Mouse (Mus musculus) limb, embryonic 12.5 days (tissue): ENCODE results near the gene Ppp5c. TPM values are rescaled to one million over a fixed set of nuclear protein-coding genes. Genes with fewer than 3 reads are reported as not detected.

ENCODE experiments used
- ATAC-seq: fragments of 200-750 bp; cut with Nextera tagmentation; 2 replicates; pipeline ENCODE4 v1.8.0; 2017; ENCODE audit warnings: low read depth, moderate TSS enrichment; ENCODE audit not compliant: insufficient number of reproducible peaks, insufficient read depth, low FRiP score, low TSS enrichment
- H3K27ac ChIP-seq: fragments of 300-500 bp; sonication (generic); 2 replicates; pipeline ENCODE4 v1.5.1; 2016; ENCODE audit warnings: mild to moderate bottlenecking, moderate library complexity
- H3K27me3 ChIP-seq: fragments of 300-500 bp; sonication (generic); 2 replicates; pipeline ENCODE4 v1.6.1; 2016; ENCODE audit warnings: mild to moderate bottlenecking, moderate library complexity
- H3K36me3 ChIP-seq: fragments of 300-500 bp; sonication (generic); 2 replicates; pipeline ENCODE4 v1.6.1; 2016; ENCODE audit warnings: mild to moderate bottlenecking, moderate library complexity
- H3K4me1 ChIP-seq: fragments of 300-500 bp; sonication (generic); replicated peaks from 2 replicates; pipeline ENCODE4 v1.6.1; 2016
- H3K4me2 ChIP-seq: fragments of 300-500 bp; sonication (generic); 2 replicates; pipeline ENCODE4 v1.6.1; 2016; ENCODE audit warnings: mild to moderate bottlenecking, moderate library complexity
- H3K4me3 ChIP-seq: fragments of 300-500 bp; sonication (generic); replicated peaks from 2 replicates; pipeline ENCODE4 v1.5.1; 2016; ENCODE audit warnings: mild to moderate bottlenecking
- H3K9ac ChIP-seq: fragments of 300-500 bp; sonication (generic); replicated peaks from 2 replicates; pipeline ENCODE4 v1.6.1; 2016; ENCODE audit warnings: mild to moderate bottlenecking, moderate library complexity
- H3K9me3 ChIP-seq: fragments of 300-500 bp; sonication (generic); 2 replicates; pipeline ENCODE4 v1.6.1; 2016; ENCODE audit warnings: mild to moderate bottlenecking, moderate library complexity
- WGBS: fragments of 180-500 bp; shearing (Covaris S2); methylation state at CpG from one replicate; pipeline ENCODE4 v1.1.7; 2016; 5-methylcytosine and 5-hydroxymethylcytosine counted together
- polyA plus RNA-seq: library from polyadenylated mRNA; unstranded; fragments of >200 nt; fragmentation: Nextera tagmentation; extraction: Ambion mirVana; gene quantifications from 2 replicates; pipeline ENCODE4 v1.2.1, GENCODE M21; 2016

The Ppp5c gene
- polyA plus RNA-seq, 1 experiment from 2014 or later: 126 TPM

- Histone ChIP-seq H3K4me2 (no peak overlapping the region), H3K4me1 (no peaks in the 10 kb centered on the region), H3K27ac (no peak overlapping the region), H3K36me3 (peaks cover 100% of the 10 kb centered on the region), H3K9ac (no peak overlapping the region), H3K27me3 (no peaks in the 10 kb centered on the region), H3K9me3 (no peaks in the 10 kb centered on the region), H3K4me3 (no peak overlapping the region)
- no peak for ATAC-seq
- 93% methylated on average over 7 of the region's 7 CpGs for WGBS
Measured at GRCm38 (mm10) chr7:17011909-17012590, 15.7 kb downstream of the Ppp5c start.

- WGBS: 93% methylated on average over 5 of the region's 5 CpGs
- H3K36me3 ChIP-seq: peaks cover 100% of the 10 kb centered on the region
- no peak for ATAC-seq
Measured at GRCm38 (mm10) chr7:17010010-17010347, 17.7 kb downstream of the Ppp5c start.

GRCm38 (mm10) chr7:17009326-17010009 is 18.3 kb downstream of the Ppp5c start:
- no peak overlapping the region for H3K9ac ChIP-seq
- H3K27ac ChIP-seq: no peak overlapping the region
- no peak for ATAC-seq
- H3K27me3 ChIP-seq: no peaks in the 10 kb centered on the region
- H3K4me1 ChIP-seq: no peaks in the 10 kb centered on the region
- H3K4me2 ChIP-seq: no peak overlapping the region
- H3K9me3 ChIP-seq: no peaks in the 10 kb centered on the region
- no peak overlapping the region for H3K4me3 ChIP-seq
- 92% methylated on average over 16 of the region's 16 CpGs for WGBS
- peaks cover 100% of the 10 kb centered on the region for H3K36me3 ChIP-seq

More at GRCm38 (mm10) chr7:17010010-17010347, 17.7 kb downstream of the Ppp5c start:
- H3K27ac ChIP-seq: no peak overlapping the region
- no peak overlapping the region for H3K9ac ChIP-seq
- H3K4me2 ChIP-seq: no peak overlapping the region
- no peaks in the 10 kb centered on the region for H3K9me3 ChIP-seq
- H3K4me3 ChIP-seq: no peak overlapping the region
- H3K4me1 ChIP-seq: no peaks in the 10 kb centered on the region
- H3K27me3 ChIP-seq: no peaks in the 10 kb centered on the region

- Histone ChIP-seq H3K9ac (no peak overlapping the region), H3K27me3 (no peaks in the 10 kb centered on the region), H3K36me3 (peaks cover 97% of the 10 kb centered on the region), H3K4me3 (no peak overlapping the region), H3K27ac (no peak overlapping the region), H3K4me2 (no peak overlapping the region), H3K9me3 (no peaks in the 10 kb centered on the region), H3K4me1 (no peaks in the 10 kb centered on the region)
- ATAC-seq: no peak
- WGBS: 84% methylated on average over 4 of the region's 4 CpGs
Measured at GRCm38 (mm10) chr7:17007300-17007699, 20.4 kb downstream of the Ppp5c start.

GRCm38 (mm10) chr7:17004716-17005115 is 23.0 kb downstream of the Ppp5c start:
- H3K9ac ChIP-seq: no peak overlapping the region
- no peak overlapping the region for H3K4me2 ChIP-seq
- H3K4me3 ChIP-seq: no peak overlapping the region
- H3K4me1 ChIP-seq: no peaks in the 10 kb centered on the region
- 85% methylated on average over 7 of the region's 7 CpGs for WGBS
- H3K9me3 ChIP-seq: no peaks in the 10 kb centered on the region
- no peaks in the 10 kb centered on the region for H3K27me3 ChIP-seq
- H3K36me3 ChIP-seq: peaks cover 92% of the 10 kb centered on the region
- no peak for ATAC-seq
- peak overlapping the region; percentile 17; the same call in 1 of the 2 replicates for H3K27ac ChIP-seq

GRCm38 (mm10) chr7:17003230-17003960 is 24.3 kb downstream of the Ppp5c start:
- Histone ChIP-seq H3K36me3 (peaks cover 92% of the 10 kb centered on the region), H3K4me3 (no peak overlapping the region), H3K4me2 (no peak overlapping the region), H3K9ac (no peak overlapping the region), H3K9me3 (no peaks in the 10 kb centered on the region), H3K27ac (no peak overlapping the region), H3K27me3 (no peaks in the 10 kb centered on the region), H3K4me1 (no peaks in the 10 kb centered on the region)
- WGBS: 85% methylated on average over 7 of the region's 7 CpGs
- ATAC-seq: no peak

GRCm38 (mm10) chr7:17002375-17003195 is 25.1 kb downstream of the Ppp5c start:
- Histone ChIP-seq H3K9me3 (no peaks in the 10 kb centered on the region), H3K27ac (0 out of 2 replicates have a peak overlapping the region, but pooled peaks have one; percentile 12), H3K9ac (no peak overlapping the region), H3K4me3 (no peak overlapping the region), H3K36me3 (peaks cover 92% of the 10 kb centered on the region), H3K4me2 (no peak overlapping the region), H3K4me1 (peaks cover 2% of the 10 kb centered on the region; the same call in 1 of the 2 replicates), H3K27me3 (no peaks in the 10 kb centered on the region)
- ATAC-seq: peak; percentile 57
- 9% methylated on average over 7 of the region's 7 CpGs for WGBS

GRCm38 (mm10) chr7:16999650-17000049 is 28.1 kb downstream of the Ppp5c start:
- Histone ChIP-seq H3K27ac (no peak overlapping the region), H3K27me3 (no peaks in the 10 kb centered on the region), H3K4me3 (no peak overlapping the region), H3K9me3 (no peaks in the 10 kb centered on the region), H3K4me2 (no peak overlapping the region), H3K9ac (no peak overlapping the region), H3K36me3 (peaks cover 88% of the 10 kb centered on the region), H3K4me1 (peaks cover 30% of the 10 kb centered on the region)
- 26% methylated on average over 4 of the region's 4 CpGs for WGBS
- no peak for ATAC-seq

GRCm38 (mm10) chr7:16999233-16999632 is 28.5 kb downstream of the Ppp5c start:
- Histone ChIP-seq H3K27me3 (no peaks in the 10 kb centered on the region), H3K27ac (no peak overlapping the region), H3K9me3 (no peaks in the 10 kb centered on the region), H3K4me3 (no peak overlapping the region), H3K4me1 (peaks cover 31% of the 10 kb centered on the region), H3K9ac (no peak overlapping the region), H3K4me2 (no peak overlapping the region), H3K36me3 (peaks cover 84% of the 10 kb centered on the region)
- no peak for ATAC-seq
- 79% methylated on average over 4 of the region's 4 CpGs for WGBS

- Histone ChIP-seq H3K4me3 (peak overlapping the region; percentile 73), H3K27me3 (no peaks in the 10 kb centered on the region), H3K9me3 (no peaks in the 10 kb centered on the region), H3K27ac (peak overlapping the region; percentile 89; the same call in 1 of the 2 replicates), H3K9ac (peak overlapping the region; percentile 87), H3K4me1 (peaks cover 58% of the 10 kb centered on the region), H3K4me2 (peak overlapping the region; percentile 89), H3K36me3 (peaks cover 53% of the 10 kb centered on the region)
- no peak for ATAC-seq
- 88% methylated on average over 4 of the region's 4 CpGs for whole genome bisulfite sequencing
Measured at GRCm38 (mm10) chr7:16995345-16995744, 32.4 kb downstream of the Ppp5c start.
